Mouse (Mus musculus): ENCODE measurements around the gene Cep295nl.

- TF ChIP-seq CTCF (IDR thresholded peaks at IDR 0.05; ENCODE audit: insufficient read depth, low read depth, low read length) = no peak
- TF ChIP-seq POLR2A (IDR thresholded peaks at IDR 0.05; ENCODE audit: insufficient read depth, low read depth, low read length) = no peak
These were observed 1.3 kb upstream of the Cep295nl start for GRCm38 (mm10) chr11:118343629-118344028.
